Mouse (Mus musculus) spleen, adult 2 months (tissue): ENCODE measurements around the gene Snx13.

Experiments
- CTCF ChIP-seq: fragments of 200-500 bp; IDR thresholded peaks from 2 replicates; pipeline ENCODE4 v1.5.1; 2011; ENCODE audit warnings: mild to moderate bottlenecking, inconsistent platforms; ENCODE audit not compliant: insufficient read depth, insufficient read length, insufficient replicate concordance; ENCODE audit errors: extremely low read depth
- POLR2A ChIP-seq: fragments of 200-500 bp; IDR thresholded peaks from 2 replicates; pipeline ENCODE4 v1.6.1; 2011; ENCODE audit warnings: low read depth, low read length, inconsistent platforms

- TF ChIP-seq POLR2A, result no peak
- TF ChIP-seq CTCF, result no peak
Observed at GRCm38 (mm10) chr12:35063697-35064468, 16.9 kb downstream of the Snx13 start.
